ENCODE assay signal across 21 mouse cellular contexts in the genomic region with DNA sequence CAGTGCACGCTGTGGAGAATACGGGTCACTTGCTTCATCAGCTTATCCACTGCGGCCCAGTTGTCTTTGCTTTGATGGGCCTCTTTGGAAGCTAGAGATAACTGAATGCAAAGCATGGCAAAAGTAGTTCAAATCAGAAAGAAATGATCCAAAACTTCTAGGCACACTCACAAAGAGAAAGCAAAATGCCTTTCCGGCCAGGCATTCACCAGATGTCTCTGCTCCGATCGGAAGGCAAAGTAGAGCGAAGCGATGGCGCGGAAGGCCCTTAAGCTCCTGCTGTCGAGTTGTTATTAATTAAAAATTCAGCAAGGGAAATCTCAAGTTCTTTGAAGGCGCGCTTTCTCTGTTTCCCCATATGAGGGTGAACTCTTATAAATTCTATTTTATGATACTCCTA.
A peak's percentile ranks its signal among the peaks of the same experiment; 100 is the strongest.
DNase-seq lines count a peak whose midpoint lies in the region; ATAC-seq and TF ChIP-seq lines count a peak whose summit lies in the region.
"Had no signal": no experiment of that assay in that cellular context is flagged by ENCODE, and none has a peak within 500 bp of the region (broad histone marks: within the 10 kb centered on the region; RNA-seq: fewer than 3 reads in every experiment).

No protein-coding gene starts in this region.

- no peaks in the 10 kb centered on the region for H3K4me1 ChIP-seq in forebrain, embryonic 14.5 days (ENCODE audit: control insufficient read depth, insufficient read depth, low read length)
- H3K4me1 ChIP-seq in forebrain, embryonic 15.5 days: no peaks in the 10 kb centered on the region

- H3K9me3 ChIP-seq in forebrain, embryonic 14.5 days (replicated peaks; ENCODE audit: control insufficient read depth, low read length): no peaks in the 10 kb centered on the region
- no peaks in the 10 kb centered on the region for H3K9me3 ChIP-seq in forebrain, embryonic 15.5 days
- H3K9me3 ChIP-seq: embryonic facial prominence, embryonic 10.5 days had no signal

- intact Hi-C loops in left cerebral cortex, postnatal 4 days (cut with DNase I): no loop called here

- no peaks in the 10 kb centered on the region for H3K36me3 ChIP-seq in forebrain, embryonic 14.5 days (ENCODE audit: control insufficient read depth, insufficient read depth, low read length)
- H3K36me3 ChIP-seq in forebrain, embryonic 15.5 days: no peaks in the 10 kb centered on the region
- H3K36me3 ChIP-seq: embryonic facial prominence, embryonic 10.5 days; G1E had no signal

- ATAC-seq in forebrain, embryonic 14.5 days: peak; percentile 54; the same call in 1 of the 2 replicates
- ATAC-seq in forebrain, embryonic 15.5 days (replicated peaks): no peak
- ATAC-seq: inflammation-experienced regulatory T-cells, adult 6 months; lung, postnatal 0 days had no signal

- H3K9ac ChIP-seq in forebrain, embryonic 14.5 days (ENCODE audit: low read length): no peak overlapping the region
- no peak overlapping the region for H3K9ac ChIP-seq in forebrain, embryonic 15.5 days (replicated peaks)

- no peak overlapping the region for H3K27ac ChIP-seq in forebrain, embryonic 14.5 days (ENCODE audit: low read depth, low read length)
- H3K27ac ChIP-seq in forebrain, embryonic 15.5 days (replicated peaks): no peak overlapping the region
- H3K27ac ChIP-seq: embryonic facial prominence, embryonic 10.5 days; kidney, postnatal 0 days; left cerebral cortex, adult 2 months; macrophage had no signal

- WGBS in forebrain, embryonic 14.5 days: 53% methylated on average over 13 of the region's 13 CpGs
- 41% methylated on average over 13 of the region's 13 CpGs for WGBS in forebrain, embryonic 15.5 days

- H3K27me3 ChIP-seq in forebrain, embryonic 14.5 days (replicated peaks; ENCODE audit: control insufficient read depth, insufficient read depth, low read length): no peaks in the 10 kb centered on the region
- no peaks in the 10 kb centered on the region for H3K27me3 ChIP-seq in forebrain, embryonic 15.5 days
- H3K27me3 ChIP-seq: CH12.LX had no signal

- no peak for TF ChIP-seq CTCF in brain, embryonic 14.5 days (IDR thresholded peaks at IDR 0.05; ENCODE audit: borderline replicate concordance, extremely low read depth, insufficient read depth, insufficient read length)

- peak; percentile 52 for DNase-seq in forebrain, embryonic 14.5 days (ENCODE audit: low spot score)
- peak; percentile 34 for DNase-seq in left cerebral cortex, postnatal 4 days
- DNase-seq in left cerebral cortex, adult 18-20 months (ENCODE audit: low spot score in 2 of 2): no peak
- DNase-seq in brain, embryonic 14.5 days (ENCODE audit: low read depth): peak; percentile 68
- DNase-seq in retina, postnatal 1 day: peak; percentile 84
- no peak for DNase-seq in lung, adult 18-20 months
- no peak for DNase-seq in thymus, postnatal 14 days
- DNase-seq: adrenal gland, adult 2 months; cerebellum, adult 8-10 months; gastrocnemius, postnatal 36 days; kidney, adult 18-20 months; layer of hippocampus, adult 9-11 months had no signal

- no peak for TF ChIP-seq POLR2A in brain, embryonic 14.5 days (IDR thresholded peaks at IDR 0.05; ENCODE audit: borderline replicate concordance, extremely low read depth, insufficient read depth, insufficient read length, poor library complexity, severe bottlenecking)

- no peak overlapping the region for H3K4me2 ChIP-seq in forebrain, embryonic 14.5 days (ENCODE audit: low read length)
- H3K4me2 ChIP-seq in forebrain, embryonic 15.5 days (replicated peaks): no peak overlapping the region

- no peak overlapping the region for H3K4me3 ChIP-seq in forebrain, embryonic 14.5 days (ENCODE audit: low read depth, low read length)
- no peak overlapping the region for H3K4me3 ChIP-seq in forebrain, embryonic 15.5 days
- H3K4me3 ChIP-seq: embryonic facial prominence, embryonic 10.5 days; left cerebral cortex, adult 2 months had no signal

Comparison
In these comparisons a context has a peak if more than half of its experiments do, and no peak if none do; other contexts are left out.
1. DNase-seq: peak in forebrain, embryonic 14.5 days (single experiment), left cerebral cortex, postnatal 4 days (single experiment), brain, embryonic 14.5 days (single experiment) and retina, postnatal 1 day (single experiment); none in left cerebral cortex, adult 18-20 months (0 of 2), lung, adult 18-20 months (0 of 2) and thymus, postnatal 14 days (single experiment).